Mouse (Mus musculus) left cerebral cortex, adult 2 months (tissue): ENCODE measurements around the gene Lrrc56. TPM values are rescaled to one million over a fixed set of nuclear protein-coding genes. Genes with fewer than 3 reads are reported as not detected.
A peak's percentile ranks its signal among the peaks of the same experiment; 100 is the strongest.

ENCODE experiments used
- DNase-seq, 2 experiments: peaks; one replicate each; pipeline ENCODE4 v3.0.0; 2021 to 2022; ENCODE audit warnings: low spot score in 2 of 2, mixed read lengths in 1 of 2; ENCODE audit errors: extremely low spot score in 1 of 2
- H3K27ac ChIP-seq: fragments of 200-600 bp; 2 replicates; pipeline ENCODE4 v1.8.1; 2022
- H3K4me3 ChIP-seq: fragments of 200-600 bp; 2 replicates; pipeline ENCODE4 v1.8.1; 2022
- CTCF ChIP-seq: fragments of 200-600 bp; IDR thresholded peaks from 2 replicates; pipeline ENCODE4 v1.8.1; 2022; ENCODE audit warnings: antibody characterized with exemption, mild to moderate bottlenecking, moderate library complexity
- intact Hi-C: fragments of 180-260 bp; cut with DNase I; formaldehyde crosslinking; loops from one replicate; pipeline ENCODE4 v1.15.1; 2025
- long read RNA-seq, 2 experiments: library from polyadenylated mRNA; stranded (forward); transcript quantifications; one replicate each; pipeline ENCODE4 v2.0.0; 2021; ENCODE audit warnings: borderline mapping rate in 2 of 2
- total RNA-seq, 2 experiments: library from RNA; stranded (reverse); gene quantifications; 2 replicates each; pipeline ENCODE4 v1.2.3; 2021

Gene Lrrc56
- 1 to 10 TPM; 3.9 to 5.0 TPM for total RNA-seq
- long read RNA-seq, experiment 1, partial matches to known transcripts = 0 of 9 reads
- long read RNA-seq, experiment 1, other reads (novel, unspliced or antisense) = 6 of 9 reads
- long read RNA-seq, experiment 2, partial matches to known transcripts = 0 of 2 reads
- long read RNA-seq, experiment 2, other reads (novel, unspliced or antisense) = 0 of 2 reads

- Histone ChIP-seq H3K27ac (peak within 1 kb of the TSS; percentile 89), H3K4me3 (peak within 1 kb of the TSS; percentile 87)
- intact Hi-C loops = loop anchor here (2.0 kb wide), 1 partner anchor 27 kb away; no protein-coding TSS in a partner anchor
- DNase-seq = peak; percentile 98 to 99
- TF ChIP-seq CTCF = no peak
Measured at GRCm38 (mm10) chr7:141193948-141194347, at the start of gene Lrrc56, which contains the start of gene Hras. Gene Lrrc56, plus strand, starts transcription at chr7:141194157. Gene Hras, minus strand, starts transcription at chr7:141194005.

GRCm38 (mm10) chr7:141144650-141145049 is 49.3 kb upstream of the Lrrc56 start:
- TF ChIP-seq CTCF = no peak
- H3K4me3 ChIP-seq = no peak overlapping the region
- intact Hi-C loops = no loop called here
- DNase-seq = no peak
- no peak overlapping the region for H3K27ac ChIP-seq

DNA sequence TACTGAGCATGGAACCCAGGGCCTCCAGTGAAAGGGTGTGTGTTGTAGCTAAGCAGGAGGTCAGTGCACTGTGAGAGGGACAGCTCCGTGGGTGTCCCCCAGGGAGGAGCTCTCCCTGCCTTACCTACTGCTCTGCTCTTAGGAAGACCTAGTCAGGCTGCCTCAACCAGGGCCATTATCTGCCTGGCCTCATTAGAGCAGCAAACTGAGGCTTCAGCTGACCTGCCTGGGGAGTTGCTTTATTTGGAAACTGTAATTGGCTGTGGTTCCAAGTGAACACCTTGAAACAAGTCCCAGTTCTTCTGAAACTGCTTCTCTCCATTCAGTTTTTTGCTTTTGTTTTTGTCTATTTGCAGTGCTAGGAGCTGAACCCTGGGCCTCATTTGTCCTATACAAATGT is 48.6 kb upstream of the Lrrc56 start:
- no peak for DNase-seq
- Histone ChIP-seq H3K4me3 (no peak overlapping the region), H3K27ac (no peak overlapping the region)
- intact Hi-C loops = no loop called here
- TF ChIP-seq CTCF = no peak

GRCm38 (mm10) chr7:141146043-141146595 is 47.8 kb upstream of the Lrrc56 start:
- intact Hi-C loops = no loop called here
- no peak for TF ChIP-seq CTCF
- no peak overlapping the region for H3K4me3 ChIP-seq
- no peak for DNase-seq
- no peak overlapping the region for H3K27ac ChIP-seq

- H3K4me3 ChIP-seq = no peak overlapping the region
- DNase-seq = no peak
- TF ChIP-seq CTCF = no peak
- H3K27ac ChIP-seq = no peak overlapping the region
- intact Hi-C loops = no loop called here
Measured at GRCm38 (mm10) chr7:141147044-141147443, 46.9 kb upstream of the Lrrc56 start.

DNA sequence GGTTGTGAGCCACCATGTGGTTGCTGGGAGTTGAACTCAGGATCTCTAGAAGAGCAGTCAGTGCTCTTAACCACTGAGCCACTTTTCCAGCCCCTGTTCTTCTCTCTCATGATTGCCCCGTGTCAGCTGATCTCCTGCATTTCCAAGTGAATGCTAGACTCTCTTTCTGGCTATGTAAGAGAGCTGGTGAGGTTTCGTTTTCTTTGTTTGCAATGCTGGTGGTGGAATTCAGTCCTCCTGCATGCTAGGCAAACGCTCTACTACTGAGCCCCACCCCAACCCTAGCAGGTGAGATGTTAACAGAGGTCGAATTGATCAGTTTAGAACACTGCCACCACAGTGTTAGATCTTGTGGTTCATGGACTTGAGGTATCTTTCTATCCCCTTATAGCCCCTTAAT is 45.3 kb upstream of the Lrrc56 start:
- no peak for DNase-seq
- intact Hi-C loops = no loop called here
- no peak overlapping the region for H3K27ac ChIP-seq
- H3K4me3 ChIP-seq = no peak overlapping the region
- TF ChIP-seq CTCF = no peak

- H3K27ac ChIP-seq = no peak overlapping the region
- TF ChIP-seq CTCF = no peak
Measured at GRCm38 (mm10) chr7:141155362-141155761, 38.6 kb upstream of the Lrrc56 start.

GRCm38 (mm10) chr7:141164397-141164796 is 29.6 kb upstream of the Lrrc56 start:
- Histone ChIP-seq H3K4me3 (no peak overlapping the region), H3K27ac (no peak overlapping the region)
- DNase-seq = no peak
- intact Hi-C loops = no loop called here
- TF ChIP-seq CTCF = no peak

More at GRCm38 (mm10) chr7:141155362-141155761, 38.6 kb upstream of the Lrrc56 start:
- intact Hi-C loops = no loop called here
- no peak overlapping the region for H3K4me3 ChIP-seq
- DNase-seq = no peak

DNA sequence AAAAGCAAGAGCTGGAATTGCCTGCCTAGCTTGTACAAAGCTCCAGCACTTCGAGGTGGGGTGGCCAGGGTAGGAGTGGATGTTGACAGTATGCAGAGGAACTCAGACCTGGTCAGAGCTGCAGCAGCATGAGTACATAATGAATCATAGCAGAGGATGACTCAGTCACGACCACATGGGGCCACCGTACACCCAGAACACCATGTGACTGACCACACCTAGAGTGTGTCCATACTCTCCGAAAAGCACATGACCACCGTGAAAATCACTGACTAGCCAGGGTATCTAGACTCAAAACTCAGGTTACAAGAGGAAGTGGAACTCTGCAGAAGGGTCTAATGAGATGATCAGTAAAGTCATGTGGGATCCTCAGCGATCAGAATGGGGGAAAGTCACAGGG is 29.1 kb upstream of the Lrrc56 start:
- Histone ChIP-seq H3K4me3 (no peak overlapping the region), H3K27ac (no peak overlapping the region)
- no peak for TF ChIP-seq CTCF
- intact Hi-C loops = no loop called here
- no peak for DNase-seq

DNA sequence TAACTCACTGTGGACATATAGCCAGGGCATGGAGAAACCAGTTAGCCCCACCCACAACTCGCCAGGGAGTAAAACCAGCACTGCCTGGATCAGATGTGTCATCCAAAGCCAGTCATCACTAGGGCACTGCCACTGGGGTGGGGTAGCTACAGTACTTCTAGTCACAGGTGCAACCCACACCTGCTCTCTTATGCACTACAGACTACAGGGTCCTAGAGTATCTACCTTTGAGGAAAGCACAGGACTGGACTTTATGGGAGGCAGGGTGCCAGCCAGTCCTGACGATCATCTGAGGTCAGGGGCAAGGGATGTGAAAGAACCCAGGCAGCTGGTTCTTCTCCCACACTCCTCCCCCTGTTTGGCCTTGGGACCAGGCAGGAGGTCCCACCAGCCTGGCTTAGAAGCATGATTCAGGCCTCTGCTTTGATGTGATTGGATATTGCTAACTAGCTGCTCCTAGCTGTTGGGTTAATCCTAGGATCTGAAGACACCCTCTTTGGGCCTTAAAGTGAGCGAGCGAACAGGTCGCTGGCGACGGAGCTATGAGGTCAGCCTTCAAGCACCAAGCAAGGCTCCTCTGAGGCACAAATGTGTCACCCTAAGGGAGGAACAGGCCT is 25.9 kb upstream of the Lrrc56 start:
- TF ChIP-seq CTCF = no peak
- intact Hi-C loops = no loop called here
- H3K4me3 ChIP-seq = peak overlapping the region; percentile 49
- no peak for DNase-seq
- H3K27ac ChIP-seq = peak overlapping the region; percentile 55

- DNase-seq = peak; percentile 43 to 52
Measured at GRCm38 (mm10) chr7:141168518-141168953, 25.4 kb upstream of the Lrrc56 start.

GRCm38 (mm10) chr7:141169300-141169699 is 24.7 kb upstream of the Lrrc56 start:
- intact Hi-C loops = no loop called here

More at GRCm38 (mm10) chr7:141168518-141168953, 25.4 kb upstream of the Lrrc56 start:
- peak overlapping the region; percentile 55 for H3K27ac ChIP-seq
- no peak for TF ChIP-seq CTCF
- intact Hi-C loops = no loop called here
- peak overlapping the region; percentile 49 for H3K4me3 ChIP-seq

More at GRCm38 (mm10) chr7:141169300-141169699, 24.7 kb upstream of the Lrrc56 start:
- Histone ChIP-seq H3K27ac (peak overlapping the region; percentile 40; the same call in 1 of the 2 replicates), H3K4me3 (no peak overlapping the region)
- TF ChIP-seq CTCF = no peak
- DNase-seq = no peak
